Mouse (Mus musculus) pancreas, adult 10 weeks (tissue): ENCODE results near the gene Olfr802. TPM values are rescaled to one million over a fixed set of nuclear protein-coding genes. Genes with fewer than 3 reads are reported as not detected.

Source experiments
- polyA plus RNA-seq: library from polyadenylated mRNA; stranded (reverse); fragments of 350-450 nt; fragmentation: Illumina TruSeq; extraction: RNeasy Lipid Tissue Mini Kit (QIAGEN cat#74804); gene quantifications from one replicate; pipeline ENCODE4 v1.2.3, GENCODE M21; 2015; ENCODE audit warnings: low read depth, low replicate concordance; ENCODE audit not compliant: insufficient read depth

The Olfr802 gene
- polyA plus RNA-seq = not detected

DNA sequence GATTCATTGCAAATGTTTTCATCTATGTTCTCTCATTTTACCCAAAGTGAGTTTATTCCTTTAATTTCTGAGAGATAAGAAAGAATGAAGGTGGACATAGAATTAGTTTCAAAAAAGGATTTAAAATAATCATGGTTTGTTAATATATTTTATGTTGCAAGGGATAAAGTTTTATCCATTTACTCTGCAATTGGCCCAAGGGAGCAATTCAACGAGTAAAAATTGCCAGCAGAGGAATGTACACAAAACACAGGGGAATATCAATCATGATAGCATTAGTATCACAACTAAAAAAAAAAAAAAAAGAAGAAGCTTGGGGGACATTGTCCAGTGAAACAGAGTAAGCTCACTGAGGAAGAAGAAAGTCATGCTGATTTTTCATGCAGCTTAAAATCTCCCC lies at the start of gene Olfr802:
Gene Olfr802, minus strand, starts transcription at position 101 of the 400 bp plus-strand sequence.

DNA sequence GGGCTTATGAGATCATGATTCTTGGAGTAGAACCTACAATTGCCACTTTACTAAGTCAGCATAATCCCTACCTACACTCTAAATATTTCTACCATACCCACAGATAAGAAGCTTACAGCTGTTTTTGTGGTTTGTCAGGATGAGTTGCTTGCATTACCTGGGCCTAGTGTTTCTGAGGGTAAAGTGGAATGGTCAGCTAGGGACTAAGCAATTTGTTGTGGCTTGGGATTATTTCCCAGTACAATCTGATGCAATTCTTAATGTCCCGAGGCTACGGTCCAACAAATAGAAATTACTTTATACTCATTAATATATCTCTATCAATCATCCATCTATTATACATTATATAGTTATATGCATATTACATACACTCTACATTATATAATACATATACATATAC lies 41.3 kb upstream of the Olfr802 start, which contains the start of gene Olfr805:
Gene Olfr805, minus strand, starts transcription at position 101 of the 400 bp plus-strand sequence.

GRCm38 (mm10) chr10:129702910-129703309 lies 14.9 kb upstream of the Olfr802 start, which contains the start of gene Olfr804:
TSS of gene Olfr804 (plus strand) at chr10:129703210.

GRCm38 (mm10) chr10:129694186-129694585 lies 6.2 kb upstream of the Olfr802 start, which contains the start of gene Olfr803:
TSS of gene Olfr803 (minus strand) at chr10:129694286.

GRCm38 (mm10) chr10:129673765-129674164 lies 14.2 kb downstream of the Olfr802 start, which contains the start of gene Olfr801:
TSS of gene Olfr801 (minus strand) at chr10:129673865.

GRCm38 (mm10) chr10:129657394-129657793 lies 30.6 kb downstream of the Olfr802 start, which contains the start of gene Olfr800:
TSS of gene Olfr800 (plus strand) at chr10:129657694.

DNA sequence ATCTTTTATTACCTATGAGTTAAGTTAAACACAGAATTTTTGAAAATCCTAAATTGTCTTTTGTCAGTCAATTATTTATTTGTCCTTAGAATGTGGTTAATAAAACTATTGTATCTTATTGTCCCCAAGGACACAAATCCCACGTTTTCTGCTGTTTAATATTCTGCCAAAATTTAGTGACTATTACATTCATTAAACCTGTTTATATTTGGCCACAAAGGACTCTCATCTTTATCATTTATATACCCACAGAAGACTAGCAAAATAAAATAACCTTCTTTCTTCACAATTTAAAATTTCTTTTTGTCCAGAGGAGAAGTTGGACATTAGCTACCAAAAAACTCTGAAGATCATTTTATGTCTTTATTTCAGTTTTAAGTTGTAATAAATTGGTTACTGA lies 50.8 kb downstream of the Olfr802 start, which contains the start of gene Olfr799:
Gene Olfr799, plus strand, starts transcription at position 301 of the 400 bp plus-strand sequence.

GRCm38 (mm10) chr10:129627834-129628233 lies 60.1 kb downstream of the Olfr802 start, which contains the start of gene Olfr798:
TSS of gene Olfr798 (minus strand) at chr10:129627934.

Other genes with a start within 250 kb of the Olfr802 start
- gene Olfr787, start 226.3 kb downstream of the Olfr802 start, polyA plus RNA-seq = not detected
- gene Olfr788, start 217.2 kb downstream of the Olfr802 start, polyA plus RNA-seq = not detected
- gene Olfr789, start 203.4 kb downstream of the Olfr802 start, polyA plus RNA-seq = not detected
- gene Olfr790, start 189.7 kb downstream of the Olfr802 start, polyA plus RNA-seq = not detected
- gene Olfr791, start 166.4 kb downstream of the Olfr802 start, polyA plus RNA-seq = not detected
- not detected for gene Olfr792, start 149.0 kb downstream of the Olfr802 start, polyA plus RNA-seq
- gene Olfr794, start 120.5 kb downstream of the Olfr802 start, polyA plus RNA-seq = not detected
- not detected for gene Olfr796, start 75.6 kb downstream of the Olfr802 start, polyA plus RNA-seq
- gene Olfr798, start 60.2 kb downstream of the Olfr802 start, polyA plus RNA-seq = not detected
- gene Olfr799, start 50.7 kb downstream of the Olfr802 start, polyA plus RNA-seq = not detected
- gene Olfr800, start 30.5 kb downstream of the Olfr802 start, polyA plus RNA-seq = not detected
- gene Olfr801, start 14.3 kb downstream of the Olfr802 start, polyA plus RNA-seq = not detected
- gene Olfr803, start 6.1 kb upstream of the Olfr802 start, polyA plus RNA-seq = not detected
- gene Olfr804, start 15.0 kb upstream of the Olfr802 start, polyA plus RNA-seq = not detected
- gene Olfr805, start 41.2 kb upstream of the Olfr802 start, polyA plus RNA-seq = not detected
- not detected for gene Olfr806, start 53.8 kb upstream of the Olfr802 start, polyA plus RNA-seq
- gene Olfr807, start 69.6 kb upstream of the Olfr802 start, polyA plus RNA-seq = not detected
- gene Olfr808, start 77.3 kb upstream of the Olfr802 start, polyA plus RNA-seq = not detected
- not detected for gene Olfr809, start 86.5 kb upstream of the Olfr802 start, polyA plus RNA-seq
- gene Olfr810, start 106.7 kb upstream of the Olfr802 start, polyA plus RNA-seq = not detected
- not detected for gene Olfr811, start 116.2 kb upstream of the Olfr802 start, polyA plus RNA-seq
- not detected for gene Olfr812, start 157.9 kb upstream of the Olfr802 start, polyA plus RNA-seq
- gene Olfr813, start 167.2 kb upstream of the Olfr802 start, polyA plus RNA-seq = not detected
- not detected for gene Olfr814, start 191.7 kb upstream of the Olfr802 start, polyA plus RNA-seq
- not detected for gene Olfr815, start 217.7 kb upstream of the Olfr802 start, polyA plus RNA-seq
- not detected for gene Olfr816, start 227.4 kb upstream of the Olfr802 start, polyA plus RNA-seq